Mouse (Mus musculus): ENCODE data around the gene Serpina7. TPM values are rescaled to one million over a fixed set of nuclear protein-coding genes. Genes with fewer than 3 reads are reported as not detected.

Serpina7 gene
- total RNA-seq (2023) = not detected

GRCm38 (mm10) chrX:139085077-139085476 lies at the start of gene Serpina7:
TSS of gene Serpina7 (minus strand) at chrX:139085236.

GRCm38 (mm10) chrX:139085943-139086342 lies 907 bp upstream of the Serpina7 start, which contains the start of gene 4930513O06Rik:
TSS of gene 4930513O06Rik (plus strand) at chrX:139086243.

Other genes starting within 250 kb of the Serpina7 start
- not detected for gene Nrk, start 170.8 kb downstream of the Serpina7 start, total RNA-seq (2023)
- not detected for gene 4930513O06Rik, start 1.0 kb upstream of the Serpina7 start, total RNA-seq (2023)
- not detected for gene 4933428M09Rik, start 94.0 kb upstream of the Serpina7 start, total RNA-seq (2023)
- gene Mum1l1, start 124.8 kb upstream of the Serpina7 start, total RNA-seq (2023) = not detected
- gene Trap1a, start 248.4 kb upstream of the Serpina7 start, total RNA-seq (2023) = not detected

Data from neutrophil, adult 83 days (primary cell).